Mouse (Mus musculus) liver, adult (tissue): ENCODE data around the gene Tep1.

Experiments
- GATA4 ChIP-seq: IDR thresholded peaks from 2 replicates; pipeline ENCODE4 v1.6.1; 2014; ENCODE audit warnings: mild to moderate bottlenecking, low read length; ENCODE audit not compliant: insufficient replicate concordance

Gene Tep1

DNA sequence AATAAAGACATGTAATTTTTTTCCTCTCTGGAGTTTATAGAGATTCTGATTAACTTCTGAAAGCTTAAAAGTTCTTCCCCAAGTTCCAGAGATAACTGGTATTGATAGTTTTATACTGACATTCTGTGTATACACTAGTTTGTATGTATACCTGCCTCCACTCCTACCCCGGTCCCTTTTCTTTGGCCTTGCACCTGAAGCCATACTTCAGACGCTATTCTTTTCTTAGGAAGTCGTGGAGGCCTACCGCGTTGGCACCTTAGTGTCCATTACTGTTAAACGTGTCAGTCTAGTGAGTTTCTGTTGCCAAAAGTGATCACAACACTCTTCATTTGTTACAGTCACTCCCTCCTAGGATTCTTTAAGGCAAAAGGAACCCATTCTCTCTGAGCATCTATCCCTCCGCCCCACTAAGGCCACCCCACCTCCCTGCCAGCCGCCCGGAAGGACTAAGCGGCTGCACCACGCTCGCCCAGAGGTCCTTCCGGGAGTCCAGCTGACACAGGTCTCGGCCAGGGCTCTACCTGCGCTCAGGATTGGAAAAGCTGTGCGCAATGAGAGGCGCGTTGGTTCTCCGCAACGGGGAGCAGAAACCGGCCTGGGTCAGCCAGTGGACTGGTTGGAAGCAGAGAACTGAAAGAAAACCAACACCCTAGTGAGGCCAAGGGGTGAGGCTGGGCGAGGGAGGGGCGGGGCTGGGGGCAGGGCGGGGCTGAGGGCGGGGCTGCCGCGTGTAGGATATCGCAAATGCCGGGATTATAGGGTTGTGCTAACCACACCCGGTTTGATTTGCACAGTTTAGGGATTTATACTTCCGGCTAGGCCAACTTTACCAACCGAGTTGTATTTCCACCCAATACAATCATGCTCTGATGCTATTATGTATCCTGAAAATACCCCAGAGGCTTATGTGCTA, at the start of gene Tep1:
Tep1 (minus strand) TSS at position 672 of the 916 bp plus-strand sequence.
- no peak for TF ChIP-seq GATA4

DNA sequence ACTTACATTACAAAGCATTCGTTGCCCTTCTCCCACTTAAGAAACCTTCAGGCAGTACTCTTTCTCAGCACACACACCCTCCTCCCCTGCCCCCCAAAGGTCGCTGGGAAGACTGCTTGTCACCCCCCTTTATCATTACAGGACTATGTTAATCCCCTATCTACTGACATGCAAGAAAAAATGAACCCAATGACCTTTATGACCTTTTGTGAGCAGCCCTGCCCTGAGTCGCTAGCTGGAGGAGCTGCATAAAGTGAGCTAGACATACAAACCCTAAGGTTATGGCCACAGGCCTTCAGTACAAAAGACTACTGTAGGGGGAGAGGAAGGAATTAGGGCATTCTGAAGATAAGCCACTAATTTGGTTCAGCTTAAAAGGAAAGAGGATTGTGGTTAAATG, 41.0 kb upstream of the Tep1 start:
- no peak for TF ChIP-seq GATA4

DNA sequence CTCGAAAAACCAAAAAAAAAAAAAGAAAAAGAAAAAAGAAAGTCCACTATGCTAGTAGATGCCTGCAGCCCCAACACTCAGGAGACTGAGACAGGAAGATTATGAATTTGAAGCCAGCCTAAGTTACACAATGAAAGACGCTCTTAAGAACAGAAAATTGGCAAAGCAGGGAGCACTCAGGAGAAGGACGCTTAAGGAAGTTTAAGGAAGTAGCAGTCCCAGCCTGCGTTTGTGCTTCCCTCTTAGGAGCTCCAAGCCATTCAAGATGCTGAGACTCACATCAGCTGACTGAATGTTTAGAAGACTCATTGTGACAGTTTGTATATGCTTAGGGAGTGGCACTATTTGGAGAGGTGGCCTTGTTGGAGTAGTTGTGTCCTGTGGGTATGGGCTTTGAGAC, 37.8 kb upstream of the Tep1 start:
- TF ChIP-seq GATA4: no peak

DNA sequence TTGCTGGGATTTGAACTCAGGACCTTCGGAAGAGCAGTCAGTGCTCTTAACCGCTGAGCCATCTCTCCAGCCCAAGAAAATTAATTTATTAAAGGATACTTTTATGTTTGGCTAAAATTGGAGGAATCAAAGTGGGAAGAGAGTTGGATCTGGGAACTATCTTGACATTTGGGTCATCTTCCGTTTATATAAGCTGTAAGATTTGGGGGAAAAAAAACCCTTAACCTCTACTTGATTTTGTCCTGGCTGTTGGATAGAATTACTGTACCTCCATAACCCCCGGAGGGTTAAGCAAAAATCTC, 34.4 kb upstream of the Tep1 start:
- TF ChIP-seq GATA4: no peak

DNA sequence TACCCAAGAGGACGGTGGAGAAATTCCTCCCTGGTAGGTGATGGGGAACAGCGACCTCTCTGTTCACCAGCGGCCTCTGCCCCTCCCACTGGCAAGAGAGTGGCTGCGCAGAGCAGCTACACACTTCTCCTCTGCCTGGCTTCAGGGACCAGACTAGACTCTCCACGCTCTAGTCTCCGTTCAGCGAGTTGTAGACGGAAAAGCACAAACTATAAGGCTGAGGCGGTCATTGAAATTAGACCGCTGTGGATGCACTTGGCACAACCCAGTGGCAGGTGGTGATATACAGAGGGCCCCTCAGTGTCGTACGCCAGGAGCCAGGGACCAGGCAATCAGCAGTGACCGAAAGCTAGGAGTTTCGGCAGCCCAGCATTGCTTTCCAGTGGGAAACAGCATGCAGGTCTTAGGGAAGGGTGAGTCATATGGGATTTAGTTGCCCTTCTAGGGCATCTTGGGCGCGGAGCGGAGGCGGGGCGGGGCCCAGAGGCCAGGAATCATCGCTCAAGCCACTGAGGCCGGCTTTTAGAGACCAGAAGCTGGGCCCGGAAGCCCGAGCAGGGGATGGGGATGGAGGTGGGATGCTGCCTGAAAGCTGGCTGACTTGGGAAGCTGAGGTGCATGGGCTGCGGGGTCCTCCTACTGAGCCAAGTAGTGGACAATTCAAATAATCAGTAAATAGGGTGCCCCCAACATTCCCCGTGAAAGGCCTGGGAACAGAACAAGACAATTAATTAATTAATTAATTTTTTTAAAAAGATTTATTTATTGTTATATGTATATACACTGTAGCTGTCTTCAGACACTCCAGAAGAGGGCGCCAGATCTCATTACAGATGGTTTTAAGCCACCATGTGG, 33.8 kb upstream of the Tep1 start:
- TF ChIP-seq GATA4: no peak

DNA sequence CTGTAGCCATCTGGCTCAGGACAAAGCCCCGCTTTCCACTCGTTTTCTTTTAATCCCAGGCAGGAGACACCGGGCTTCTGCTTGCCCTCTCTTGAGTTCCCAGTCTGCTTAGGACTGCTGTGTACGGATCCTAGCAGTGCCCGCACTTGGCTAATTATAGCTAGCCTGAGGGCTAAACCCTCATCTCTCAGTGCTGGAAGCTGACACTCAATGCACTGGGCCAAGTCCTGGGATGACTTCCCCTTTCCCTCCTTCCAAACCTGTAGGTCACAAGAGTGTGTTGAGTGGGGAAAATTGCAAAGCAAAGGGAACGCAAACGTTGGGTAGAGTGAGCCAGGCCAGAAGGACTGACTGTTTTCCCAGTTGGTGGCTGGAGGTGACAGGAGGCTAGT, 27.0 kb upstream of the Tep1 start, which contains the start of gene Klhl33:
Klhl33 (minus strand) TSS at position 134 of the 392 bp plus-strand sequence.
- no peak for TF ChIP-seq GATA4

DNA sequence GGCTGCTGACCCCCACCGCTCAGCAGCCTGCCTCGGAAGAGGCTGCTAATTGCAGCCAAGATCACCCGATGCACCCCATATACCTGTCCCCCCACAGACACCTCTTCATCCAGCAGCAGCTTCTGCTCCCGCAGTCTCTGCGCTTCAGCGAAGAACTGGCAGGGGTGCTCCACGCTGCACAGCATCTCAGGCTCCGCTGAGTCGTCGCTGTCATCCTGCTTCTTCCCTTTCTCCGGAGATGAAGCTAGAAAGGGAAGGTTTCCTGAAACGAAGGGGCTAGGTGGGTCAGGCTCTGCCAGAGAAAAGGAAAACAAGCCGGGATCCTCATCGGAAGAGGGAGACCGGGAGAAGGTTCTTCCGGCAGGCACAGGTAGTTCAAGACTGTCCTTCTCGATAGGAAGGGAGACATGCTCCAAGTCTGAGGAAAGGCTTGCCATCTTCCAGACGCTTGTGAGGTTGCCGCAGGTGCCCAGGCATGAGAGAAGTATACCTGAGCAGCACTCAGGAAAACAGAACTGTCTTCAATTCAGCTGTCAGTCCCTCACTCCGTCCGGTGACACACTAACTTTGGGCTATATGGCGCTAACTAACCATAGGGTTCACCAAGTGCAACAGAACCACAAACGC, 26.5 kb upstream of the Tep1 start:
- TF ChIP-seq GATA4: no peak

DNA sequence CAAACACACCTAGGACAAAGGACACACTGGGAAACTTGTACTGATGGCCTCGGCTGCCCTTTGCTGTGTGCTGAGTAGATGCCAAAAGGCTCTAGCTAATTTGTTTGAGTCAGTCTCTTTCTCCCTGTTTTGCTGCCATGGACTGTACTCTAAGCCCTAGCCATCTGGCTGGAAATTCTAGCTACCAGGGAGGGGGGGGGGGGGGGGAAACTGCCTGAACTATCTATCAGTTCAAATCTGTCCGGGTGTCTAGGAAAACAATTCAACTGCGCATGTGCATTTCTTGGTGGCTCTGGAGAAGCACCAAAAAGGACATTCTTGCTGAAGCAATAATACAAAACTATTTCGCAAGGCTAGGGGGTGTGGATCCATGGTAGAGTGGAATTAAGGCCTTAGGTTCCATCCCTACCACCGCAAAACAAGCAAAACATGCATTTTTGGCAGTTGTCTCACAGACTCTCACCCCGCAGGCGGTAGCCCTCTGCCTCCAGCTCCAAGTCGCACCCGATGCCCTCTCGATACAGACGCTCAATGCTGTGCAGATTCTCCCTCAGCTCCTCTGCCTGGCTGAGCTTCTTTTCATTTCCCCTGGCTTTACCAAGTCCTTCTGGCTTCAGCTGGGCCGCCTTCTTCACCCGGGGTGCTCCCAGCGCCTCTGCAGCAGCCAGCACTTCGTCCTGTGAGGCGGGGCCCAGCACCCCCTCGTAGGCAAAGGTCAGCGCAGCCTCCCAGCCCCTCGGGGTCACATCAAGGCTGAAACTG, 25.8 kb upstream of the Tep1 start:
- TF ChIP-seq GATA4: peak; percentile 54; the same call in 1 of the 2 replicates

DNA sequence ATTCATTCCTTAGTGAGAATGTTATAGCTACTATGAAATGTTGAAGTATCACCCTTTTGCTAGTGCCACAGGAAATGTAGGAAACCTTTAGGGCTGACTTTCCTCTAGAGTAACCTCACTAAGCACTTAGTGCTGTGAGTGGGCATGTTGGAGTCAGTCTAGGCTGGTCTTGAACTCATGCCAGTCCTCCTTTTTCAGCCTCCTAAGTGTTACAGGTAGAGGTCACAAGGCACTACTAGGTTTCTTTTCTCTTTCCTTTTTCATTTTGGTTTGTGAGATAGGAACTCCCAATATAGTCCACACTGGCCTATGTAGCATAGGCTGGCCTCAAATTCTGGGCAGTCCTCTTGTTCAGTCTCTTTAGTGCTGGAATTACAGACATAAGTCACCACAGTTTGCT, 25.0 kb upstream of the Tep1 start:
- TF ChIP-seq GATA4: no peak

DNA sequence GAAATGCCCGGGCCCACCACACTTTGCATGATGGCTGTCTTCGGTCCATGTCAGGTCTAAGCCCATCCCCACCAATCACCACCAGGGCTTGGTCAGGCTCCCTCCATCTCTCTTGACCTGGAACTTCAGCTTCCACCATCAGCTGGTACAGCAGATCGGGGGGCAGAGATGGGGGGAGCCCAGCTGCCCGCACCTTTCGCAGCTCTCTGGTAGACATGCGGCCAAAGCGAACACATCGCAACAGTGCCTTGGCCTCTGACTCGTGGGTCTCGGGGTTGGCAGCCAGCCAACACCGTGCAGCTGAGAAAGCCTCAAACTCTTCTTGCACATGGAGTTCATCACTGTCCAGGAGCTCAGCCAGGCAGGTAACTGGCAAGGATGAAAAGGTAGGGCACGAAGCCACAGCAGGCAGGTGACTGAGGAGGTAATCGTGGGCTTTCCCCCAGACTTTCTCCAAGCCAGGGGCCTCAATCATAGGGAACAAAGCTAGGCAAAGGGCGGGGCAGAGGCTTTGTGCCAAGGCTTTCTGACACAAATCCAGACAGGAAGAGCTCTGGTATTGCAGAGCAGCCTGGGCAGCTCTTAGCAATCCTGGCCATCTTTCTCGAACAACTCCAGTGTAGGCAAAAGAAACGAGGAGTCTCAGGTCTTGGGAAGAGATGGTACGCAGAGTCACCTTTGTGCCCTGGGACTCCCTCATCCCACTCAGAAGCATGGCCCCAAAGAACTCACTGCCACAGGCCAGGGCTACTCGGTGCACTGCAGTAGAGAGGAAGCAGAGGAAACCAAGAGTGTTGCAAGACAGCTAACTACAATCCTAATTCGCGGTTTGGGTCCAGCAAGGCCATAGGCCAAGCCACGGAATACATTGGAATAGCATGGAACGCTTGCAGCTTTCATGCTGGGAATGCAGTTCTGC, 22.4 kb upstream of the Tep1 start:
- TF ChIP-seq GATA4: no peak

DNA sequence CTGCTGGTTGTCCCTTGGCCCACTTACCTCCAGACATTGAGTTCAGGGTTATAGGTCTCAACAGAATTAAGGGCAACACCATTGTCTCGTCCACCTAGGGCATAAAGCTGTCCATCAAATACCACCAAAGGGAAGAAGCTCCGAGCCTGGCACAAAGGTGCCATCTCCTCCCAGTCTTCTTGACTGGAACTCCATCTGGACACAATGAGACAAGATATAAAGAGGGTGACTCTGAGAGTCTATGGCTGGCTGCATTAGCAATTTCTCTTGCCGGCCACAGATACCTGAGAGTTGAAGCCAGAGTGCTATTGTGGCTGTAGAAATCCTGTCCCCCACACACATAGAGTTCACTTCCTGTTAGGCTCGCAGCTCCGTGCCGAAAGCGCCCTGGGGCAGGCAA, 21.7 kb upstream of the Tep1 start:
- no peak for TF ChIP-seq GATA4

DNA sequence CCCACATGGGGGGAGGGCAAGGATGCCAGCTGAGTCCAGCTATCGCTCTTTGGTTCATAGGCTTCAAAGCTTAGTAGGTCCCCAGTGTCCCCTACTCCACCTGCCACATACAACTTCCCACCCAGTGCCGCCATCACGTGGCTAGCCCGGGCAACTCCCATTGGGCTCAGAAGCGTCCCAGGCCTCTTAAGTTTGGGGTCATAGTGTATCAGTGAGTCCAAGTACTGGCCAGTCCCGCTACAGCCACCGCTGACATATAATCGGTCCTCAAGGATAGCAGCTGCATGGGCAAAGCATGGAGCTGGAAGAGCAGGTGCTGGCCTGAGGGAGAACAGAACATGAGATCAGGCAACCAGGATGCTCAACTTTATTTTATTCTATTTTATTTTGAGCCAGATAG, 21.3 kb upstream of the Tep1 start:
- no peak for TF ChIP-seq GATA4

DNA sequence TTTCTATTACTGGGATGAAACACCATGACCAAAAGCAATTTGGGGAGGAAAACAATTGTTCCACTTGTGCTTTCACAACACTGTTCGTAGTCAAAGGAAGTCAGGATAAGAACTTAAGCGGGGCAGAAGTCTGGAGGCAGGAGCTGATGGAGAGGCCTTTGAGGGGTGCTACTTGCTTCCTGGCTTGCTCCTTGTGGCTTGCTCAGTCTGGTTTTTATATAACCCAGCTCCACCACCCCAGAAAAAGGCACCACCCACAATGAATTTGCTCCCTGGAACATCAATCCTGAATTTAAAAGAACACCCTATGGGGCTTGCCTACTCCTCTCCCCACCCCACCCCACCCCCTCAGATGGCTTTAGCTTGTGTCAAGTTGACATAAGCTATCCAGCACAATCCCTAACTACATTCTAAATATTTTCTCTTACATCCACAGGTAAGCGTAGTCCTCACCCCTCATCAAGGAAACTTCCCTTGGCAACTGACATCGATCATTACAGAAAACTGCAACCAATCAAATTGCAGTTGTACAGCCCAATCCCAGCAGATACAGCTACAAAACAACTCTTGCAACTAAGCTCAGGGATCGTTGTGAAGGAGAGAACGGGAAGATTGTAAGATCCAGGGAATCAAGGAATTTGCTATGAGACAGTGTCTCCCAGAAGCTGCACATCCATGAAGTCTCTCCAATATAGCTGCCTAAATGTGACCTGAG, 6.0 kb upstream of the Tep1 start:
- TF ChIP-seq GATA4: no peak
